Mouse (Mus musculus) spleen, adult 18-20 months (tissue): ENCODE results near the gene Olfml2a.
A peak's percentile ranks its signal among the peaks of the same experiment; 100 is the strongest.

Source experiments
- DNase-seq, 2 experiments: peaks; one replicate each; pipeline ENCODE4 v3.0.0; 2022; ENCODE audit warnings: mixed read lengths in 2 of 2

Gene Olfml2a

GRCm38 (mm10) chr2:38931851-38932667, at the start of gene Olfml2a:
Gene Olfml2a (plus strand): TSS chr2:38931978.
- peak; percentile 46 to 70 for DNase-seq

GRCm38 (mm10) chr2:38902866-38903265, 28.9 kb upstream of the Olfml2a start:
- DNase-seq = no peak

- no peak for DNase-seq
Measured at GRCm38 (mm10) chr2:38904290-38904689, 27.5 kb upstream of the Olfml2a start.

- DNase-seq = no peak
Measured at GRCm38 (mm10) chr2:38906097-38906496, 25.7 kb upstream of the Olfml2a start.

- no peak for DNase-seq
Measured at GRCm38 (mm10) chr2:38908604-38909003, 23.2 kb upstream of the Olfml2a start.

- no peak for DNase-seq
Measured at GRCm38 (mm10) chr2:38914517-38914916, 17.3 kb upstream of the Olfml2a start.

GRCm38 (mm10) chr2:38914965-38915364, 16.8 kb upstream of the Olfml2a start:
- no peak for DNase-seq

- no peak for DNase-seq
Measured at GRCm38 (mm10) chr2:38916947-38917691, 14.7 kb upstream of the Olfml2a start.

- no peak for DNase-seq
Measured at GRCm38 (mm10) chr2:38921374-38921773, 10.4 kb upstream of the Olfml2a start.

- no peak for DNase-seq
Measured at GRCm38 (mm10) chr2:38923471-38923870, 8.3 kb upstream of the Olfml2a start.

- DNase-seq = no peak
Measured at GRCm38 (mm10) chr2:38923911-38924310, 7.9 kb upstream of the Olfml2a start.

GRCm38 (mm10) chr2:38924571-38924970, 7.2 kb upstream of the Olfml2a start:
- no peak for DNase-seq

- DNase-seq = peak in 1 of 2 experiments; percentile 17
Measured at GRCm38 (mm10) chr2:38925171-38926080, 6.4 kb upstream of the Olfml2a start.

- peak; percentile 84 to 88 for DNase-seq
Measured at GRCm38 (mm10) chr2:38926145-38926891, 5.5 kb upstream of the Olfml2a start.

GRCm38 (mm10) chr2:38927115-38927979, 4.4 kb upstream of the Olfml2a start, which contains the start of gene Nr6a1:
Gene Nr6a1 (minus strand): TSS chr2:38927688.
- DNase-seq = peak; percentile 36 to 71

- DNase-seq = no peak
Measured at GRCm38 (mm10) chr2:38930269-38930668, 1.5 kb upstream of the Olfml2a start.

- no peak for DNase-seq
Measured at GRCm38 (mm10) chr2:38933931-38934330, 2.2 kb downstream of the Olfml2a start.

GRCm38 (mm10) chr2:38934936-38935335, 3.2 kb downstream of the Olfml2a start:
- DNase-seq = no peak

- DNase-seq = no peak
Measured at GRCm38 (mm10) chr2:38936721-38937378, 5.1 kb downstream of the Olfml2a start.

- no peak for DNase-seq
Measured at GRCm38 (mm10) chr2:38937396-38937795, 5.6 kb downstream of the Olfml2a start.
